Mouse (Mus musculus) forebrain, postnatal 0 days (tissue): ENCODE measurements around the gene Mansc1. TPM values are rescaled to one million over a fixed set of nuclear protein-coding genes. Genes with fewer than 3 reads are reported as not detected.

Experiments
- ATAC-seq: fragments of 200-750 bp; cut with Nextera tagmentation; 2 replicates; pipeline ENCODE4 v1.8.0; 2017; ENCODE audit warnings: mild to moderate bottlenecking, moderate library complexity
- DNase-seq: peaks from one replicate; pipeline ENCODE4 v3.0.0-alpha.2; 2015
- H3K27ac ChIP-seq: fragments of 300-500 bp; sonication (generic); 2 replicates; pipeline ENCODE4 v1.5.1; 2014; ENCODE audit warnings: low read depth, mild to moderate bottlenecking, antibody characterized with exemption, low read length, moderate library complexity, mixed read lengths
- H3K27me3 ChIP-seq: fragments of 300-500 bp; sonication (generic); 2 replicates; pipeline ENCODE4 v1.6.1; 2014; ENCODE audit warnings: mild to moderate bottlenecking, low read length, mixed read lengths; ENCODE audit not compliant: insufficient read depth
- H3K36me3 ChIP-seq: fragments of 300-500 bp; sonication (generic); 2 replicates; pipeline ENCODE4 v1.6.1; 2014; ENCODE audit warnings: mild to moderate bottlenecking, moderate library complexity; ENCODE audit not compliant: insufficient read depth
- H3K4me1 ChIP-seq: fragments of 300-500 bp; sonication (generic); 2 replicates; pipeline ENCODE4 v1.6.1; 2014; ENCODE audit warnings: antibody characterized with exemption; ENCODE audit not compliant: insufficient read depth
- H3K4me2 ChIP-seq: fragments of 300-500 bp; sonication (generic); 2 replicates; pipeline ENCODE4 v1.6.1; 2014; ENCODE audit warnings: low read depth, mild to moderate bottlenecking, moderate library complexity
- H3K4me3 ChIP-seq: fragments of 300-500 bp; sonication (generic); 2 replicates; pipeline ENCODE4 v1.5.1; 2014; ENCODE audit warnings: low read depth, low read length, mixed read lengths
- H3K9ac ChIP-seq: fragments of 300-500 bp; sonication (generic); 2 replicates; pipeline ENCODE4 v1.6.1; 2014; ENCODE audit warnings: mild to moderate bottlenecking
- H3K9me3 ChIP-seq: fragments of 300-500 bp; sonication (generic); 2 replicates; pipeline ENCODE4 v1.6.1; 2016; ENCODE audit warnings: low read length
- CTCF ChIP-seq: sonication (generic); IDR thresholded peaks from 2 replicates; pipeline ENCODE4 v1.5.1; 2016; ENCODE audit warnings: antibody characterized with exemption, control low read depth, low read depth
- WGBS: fragments of 180-500 bp; shearing (Covaris S2); extraction: QIAGEN DNeasy Blood & Tissue Kit; methylation state at CpG from one replicate; pipeline ENCODE4 v1.1.7; 2014; 5-methylcytosine and 5-hydroxymethylcytosine counted together
- polyA plus RNA-seq: library from polyadenylated mRNA; unstranded; fragments of >200 nt; fragmentation: Nextera tagmentation; extraction: Ambion mirVana; gene quantifications from 2 replicates; pipeline ENCODE4 v1.2.1, GENCODE M21; 2015
- total RNA-seq: library from RNA; depleted of rRNA; stranded (reverse); fragments of >200 nt; gene quantifications from 2 replicates; pipeline ENCODE4 v1.2.3, GENCODE M21; 2014

The Mansc1 gene
- total and polyA plus RNA-seq, 2 experiments from 2014 or later, result 1.9 to 2.8 TPM

DNA sequence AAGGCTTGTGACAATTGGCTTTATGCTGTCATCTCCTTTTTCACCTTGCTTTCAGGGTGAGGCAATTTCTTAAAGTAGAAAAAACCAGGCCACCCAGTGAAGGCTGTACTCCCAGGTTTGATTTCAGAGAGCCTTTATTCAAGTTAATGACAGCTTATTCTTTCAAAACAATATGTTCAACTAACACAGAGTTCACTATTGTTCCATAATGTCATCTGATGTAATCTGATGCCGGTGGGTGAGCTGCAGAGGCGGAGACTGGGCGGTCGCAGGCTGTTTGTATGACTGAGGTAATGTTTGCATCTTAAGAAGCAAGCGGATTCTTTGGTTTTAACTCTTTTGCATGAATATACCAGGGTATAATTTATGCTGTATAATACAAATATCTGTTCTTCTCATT, 15.3 kb upstream of the Mansc1 start:
- Histone ChIP-seq H3K27me3 (no peaks in the 10 kb centered on the region), H3K36me3 (peaks cover 12% of the 10 kb centered on the region; the same call in 1 of the 2 replicates), H3K9me3 (no peaks in the 10 kb centered on the region), H3K9ac (no peak overlapping the region), H3K4me2 (no peak overlapping the region), H3K4me1 (no peaks in the 10 kb centered on the region; the same call in 1 of the 2 replicates), H3K27ac (peak overlapping the region; percentile 42; the same call in 1 of the 2 replicates), H3K4me3 (no peak overlapping the region)
- WGBS, result 9% methylated on average over 5 of the region's 5 CpGs
- ATAC-seq (peak; percentile 64; the same call in 1 of the 2 replicates), DNase-seq (no peak)
- no peak for TF ChIP-seq CTCF

DNA sequence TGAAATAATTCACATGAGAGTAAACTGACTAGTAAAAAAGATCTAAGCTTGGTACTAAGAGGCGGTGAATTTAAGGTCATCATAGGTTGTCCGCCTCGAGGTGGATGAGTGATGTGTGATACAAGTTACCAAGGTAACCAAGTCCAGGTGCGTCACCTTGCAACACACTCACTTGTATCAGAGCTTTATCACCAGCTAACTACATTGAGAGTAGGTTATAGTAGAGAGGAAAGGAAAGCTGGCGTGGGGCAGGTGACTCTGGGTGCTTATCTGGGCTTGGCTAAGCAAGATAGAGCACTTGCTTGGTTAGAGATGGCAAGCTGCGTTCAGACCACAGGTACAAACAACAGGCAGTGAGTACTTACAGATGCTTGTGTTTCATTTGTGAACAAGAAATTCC, 14.5 kb upstream of the Mansc1 start:
- no peak overlapping the region for H3K27ac ChIP-seq
- H3K27me3 ChIP-seq, result no peaks in the 10 kb centered on the region

DNA sequence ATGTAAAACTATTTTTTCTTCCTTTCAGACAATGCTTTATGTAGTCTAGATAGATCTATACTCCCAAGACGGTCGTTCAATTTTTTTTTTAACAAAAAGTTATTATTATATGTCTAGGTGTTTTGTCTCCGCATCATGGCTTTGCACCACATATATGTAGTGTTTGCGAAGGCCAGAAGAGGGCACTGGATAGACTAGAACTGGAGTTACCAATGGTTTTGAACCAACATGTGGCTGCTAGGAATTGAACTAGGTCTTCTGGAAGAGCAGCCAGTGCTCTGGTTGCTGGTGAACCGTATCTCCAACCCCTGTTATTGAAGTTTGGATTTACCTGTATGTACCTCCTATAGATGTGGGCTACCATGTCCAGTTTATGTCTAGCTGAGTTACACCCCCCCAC, 11.0 kb upstream of the Mansc1 start:
- no peak overlapping the region for H3K9ac ChIP-seq
- H3K4me2 ChIP-seq, result no peak overlapping the region
- TF ChIP-seq CTCF, result no peak
- H3K9me3 ChIP-seq, result no peaks in the 10 kb centered on the region
- no peak for ATAC-seq
- 91% methylated on average over 5 of the region's 5 CpGs for WGBS
- no peak overlapping the region for H3K27ac ChIP-seq
- no peak for DNase-seq
- H3K36me3 ChIP-seq, result peaks cover 9% of the 10 kb centered on the region; the same call in 1 of the 2 replicates
- H3K4me1 ChIP-seq, result no peaks in the 10 kb centered on the region
- no peak overlapping the region for H3K4me3 ChIP-seq
- H3K27me3 ChIP-seq, result no peaks in the 10 kb centered on the region

More for the DNA sequence above, 14.5 kb upstream of the Mansc1 start:
- Histone ChIP-seq H3K36me3 (peaks cover 12% of the 10 kb centered on the region; the same call in 1 of the 2 replicates), H3K4me1 (no peaks in the 10 kb centered on the region; the same call in 1 of the 2 replicates), H3K9ac (no peak overlapping the region), H3K4me3 (no peak overlapping the region), H3K4me2 (no peak overlapping the region), H3K9me3 (no peaks in the 10 kb centered on the region)
- ATAC-seq, result no peak
- WGBS, result 92% methylated on average over 6 of the region's 6 CpGs
- DNase-seq, result no peak
- no peak for TF ChIP-seq CTCF

DNA sequence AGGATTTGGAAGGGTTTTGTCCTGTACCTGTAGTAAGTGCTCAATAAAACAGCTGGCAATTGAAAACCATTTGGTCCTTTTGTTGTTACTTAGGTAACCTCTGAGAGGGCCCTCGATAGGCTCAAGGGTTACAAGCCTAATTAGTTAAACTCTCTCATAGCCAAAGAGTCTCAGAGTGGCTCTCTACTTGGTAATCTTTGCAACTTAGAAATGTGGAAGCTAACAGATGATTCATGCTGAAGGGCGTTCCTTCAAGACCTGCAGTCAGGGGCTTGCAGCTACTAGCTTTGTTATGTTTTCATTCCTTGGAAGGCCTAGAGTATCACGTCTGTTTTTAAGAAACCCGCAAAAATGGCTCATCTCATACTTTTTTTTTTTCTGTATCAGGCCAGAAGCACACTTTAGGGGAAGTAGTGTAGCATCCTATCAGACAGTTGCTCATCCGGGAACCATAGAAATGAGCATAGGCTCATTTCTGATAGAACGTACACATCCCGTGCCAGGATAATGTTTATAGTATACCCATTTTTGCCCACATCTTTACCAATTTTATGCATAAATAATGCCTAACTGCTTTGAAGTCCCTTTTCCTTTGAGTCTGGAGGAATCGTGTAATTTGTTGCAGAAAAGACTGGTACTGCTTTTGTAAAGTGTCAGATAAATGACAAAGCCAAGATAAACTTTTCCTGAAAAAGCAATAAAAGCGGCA, 9.6 kb upstream of the Mansc1 start:
- WGBS, result 77% methylated on average over 9 of the region's 9 CpGs
- H3K9ac ChIP-seq, result peak overlapping the region; percentile 95; the same call in 1 of the 2 replicates
- peak overlapping the region; percentile 60 for H3K4me2 ChIP-seq
- H3K4me3 ChIP-seq, result peak overlapping the region; percentile 92
- DNase-seq (no peak), ATAC-seq (no peak)
- no peaks in the 10 kb centered on the region for H3K27me3 ChIP-seq
- no peaks in the 10 kb centered on the region for H3K9me3 ChIP-seq
- H3K27ac ChIP-seq, result no peak overlapping the region
- H3K36me3 ChIP-seq, result peaks cover 9% of the 10 kb centered on the region; the same call in 1 of the 2 replicates
- no peaks in the 10 kb centered on the region for H3K4me1 ChIP-seq
- no peak for TF ChIP-seq CTCF

GRCm38 (mm10) chr6:134640485-134641475, 8.5 kb upstream of the Mansc1 start:
- H3K27ac ChIP-seq, result peak overlapping the region; percentile 80
- no peaks in the 10 kb centered on the region for H3K4me1 ChIP-seq
- TF ChIP-seq CTCF, result peak; percentile 74
- H3K4me2 ChIP-seq, result peak overlapping the region; percentile 60
- H3K4me3 ChIP-seq, result peak overlapping the region; percentile 92
- 3% methylated on average over 65 of the region's 65 CpGs for WGBS
- DNase-seq (peak; percentile 97), ATAC-seq (peak; percentile 100)
- H3K9ac ChIP-seq, result peak overlapping the region; percentile 95
- no peaks in the 10 kb centered on the region for H3K27me3 ChIP-seq
- H3K36me3 ChIP-seq, result peaks cover 5% of the 10 kb centered on the region; the same call in 1 of the 2 replicates
- H3K9me3 ChIP-seq, result no peaks in the 10 kb centered on the region

DNA sequence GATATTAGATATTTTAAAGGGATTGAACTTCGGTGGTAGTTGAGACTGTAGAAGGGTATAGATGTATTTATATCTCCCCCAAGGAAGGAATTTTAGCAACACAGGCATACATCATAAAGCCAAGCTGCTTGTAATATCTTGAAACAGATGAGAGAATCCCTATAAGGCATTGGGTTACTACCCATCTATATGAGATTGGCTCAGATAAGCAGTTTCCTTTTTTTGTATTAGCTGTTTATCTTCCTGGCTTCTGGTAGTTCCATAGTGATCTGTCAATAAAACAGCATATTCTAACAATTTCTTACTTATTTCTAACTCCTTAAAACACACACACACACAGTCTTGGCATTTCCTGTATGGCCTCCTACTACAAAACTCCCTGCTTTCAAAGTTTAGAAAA, 7.6 kb upstream of the Mansc1 start:
- Histone ChIP-seq H3K9me3 (no peaks in the 10 kb centered on the region), H3K4me3 (no peak overlapping the region), H3K27me3 (no peaks in the 10 kb centered on the region), H3K9ac (no peak overlapping the region), H3K27ac (no peak overlapping the region), H3K4me2 (no peak overlapping the region), H3K36me3 (peaks cover 2% of the 10 kb centered on the region; the same call in 1 of the 2 replicates), H3K4me1 (no peaks in the 10 kb centered on the region)
- WGBS, result 94% methylated on average over 1 of the region's 1 CpGs
- no peak for TF ChIP-seq CTCF
- DNase-seq (no peak), ATAC-seq (no peak)

GRCm38 (mm10) chr6:134639210-134639609, 6.9 kb upstream of the Mansc1 start, which contains the start of gene Borcs5:
TSS of gene Borcs5 (plus strand) at chr6:134639510.
- Histone ChIP-seq H3K27me3 (no peaks in the 10 kb centered on the region), H3K9me3 (no peaks in the 10 kb centered on the region), H3K9ac (no peak within 1 kb of the TSS), H3K4me2 (no peak within 1 kb of the TSS), H3K27ac (no peak within 1 kb of the TSS), H3K36me3 (no peaks in the 10 kb centered on the region), H3K4me1 (no peaks in the 10 kb centered on the region), H3K4me3 (no peak within 1 kb of the TSS)
- WGBS, result 97% methylated on average over 3 of the region's 3 CpGs
- no peak for TF ChIP-seq CTCF
- ATAC-seq, result no peak
- DNase-seq, result no peak
